Mouse (Mus musculus) liver, postnatal 0 days (tissue): ENCODE results near the gene Aff3.

ENCODE experiments used
- CTCF ChIP-seq: sonication (generic); IDR thresholded peaks from 2 replicates; pipeline ENCODE4 v1.5.1; 2016; ENCODE audit warnings: antibody characterized with exemption, low read depth
- EP300 ChIP-seq: IDR thresholded peaks from 2 replicates; pipeline ENCODE4 v1.6.1; 2016; ENCODE audit warnings: antibody characterized with exemption, low read depth, mild to moderate bottlenecking

- TF ChIP-seq CTCF = no peak
- no peak for TF ChIP-seq EP300
Measured at GRCm38 (mm10) chr1:38695812-38696681, 31.3 kb upstream of the Aff3 start.
